Comparison of ENCODE assay signal across 16 mouse cellular contexts in the genomic region with DNA sequence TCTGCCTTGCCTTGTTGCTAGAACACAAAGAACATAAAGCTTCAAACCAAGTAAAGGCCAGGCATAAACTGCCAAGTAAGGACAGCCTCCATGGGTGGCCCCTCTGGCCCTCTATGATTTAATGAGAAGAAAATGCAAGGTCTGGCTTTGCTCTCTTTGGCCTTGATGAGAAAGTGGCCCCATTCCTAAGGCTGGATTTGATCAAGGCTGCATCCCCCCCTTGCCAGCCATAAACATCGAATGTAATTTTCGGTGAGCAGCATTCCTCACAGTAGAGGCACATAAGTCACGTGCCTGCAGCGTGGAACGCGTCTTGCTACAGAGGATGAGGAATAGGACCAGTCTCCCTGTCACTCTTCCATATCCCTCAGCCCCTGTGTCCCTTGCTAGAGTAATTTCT.
DNase-seq lines count a peak whose midpoint lies in the region; ATAC-seq lines count a peak whose summit lies in the region.
"Had no signal": no experiment of that assay in that cellular context is flagged by ENCODE, and none has a peak within 500 bp of the region (broad histone marks: within the 10 kb centered on the region; RNA-seq: fewer than 3 reads in every experiment).

No protein-coding gene starts in this region.

- no peaks in the 10 kb centered on the region for H3K9me3 ChIP-seq in megakaryocyte, embryonic 14.5 days
- H3K9me3 ChIP-seq in intestine, embryonic 16.5 days (ENCODE audit: control insufficient read depth, low read length) = no peaks in the 10 kb centered on the region
- H3K9me3 ChIP-seq in stomach, embryonic 16.5 days (replicated peaks; ENCODE audit: control insufficient read depth, low read length) = no peaks in the 10 kb centered on the region
- H3K9me3 ChIP-seq: heart, embryonic 13.5 days; hindbrain, embryonic 15.5 days had no signal

- no peaks in the 10 kb centered on the region for H3K36me3 ChIP-seq in megakaryocyte, embryonic 14.5 days (replicated peaks; ENCODE audit: low read length)
- no peaks in the 10 kb centered on the region for H3K36me3 ChIP-seq in intestine, embryonic 16.5 days (ENCODE audit: control insufficient read depth, insufficient read depth, low read length)
- H3K36me3 ChIP-seq in stomach, embryonic 16.5 days (ENCODE audit: control insufficient read depth, insufficient read depth, low read length) = no peaks in the 10 kb centered on the region
- H3K36me3 ChIP-seq: heart, embryonic 13.5 days; hindbrain, embryonic 15.5 days had no signal

- WGBS in intestine, embryonic 16.5 days = 55% methylated on average over 6 of the region's 6 CpGs
- whole genome bisulfite sequencing in stomach, embryonic 16.5 days = 51% methylated on average over 6 of the region's 6 CpGs

- H3K27ac ChIP-seq in intestine, embryonic 16.5 days (ENCODE audit: low read length) = no peak overlapping the region; the same call in 1 of the 2 replicates
- H3K27ac ChIP-seq in stomach, embryonic 16.5 days (ENCODE audit: low read length) = no peak overlapping the region
- H3K27ac ChIP-seq: heart, embryonic 13.5 days; liver, embryonic 14.5 days had no signal

- no peaks in the 10 kb centered on the region for H3K4me1 ChIP-seq in megakaryocyte, embryonic 14.5 days
- H3K4me1 ChIP-seq in intestine, embryonic 16.5 days (ENCODE audit: control insufficient read depth, insufficient read depth, low read length) = 0 out of 2 replicates have a peak, but pooled peaks cover 6% of the 10 kb centered on the region
- 0 out of 2 replicates have a peak, but pooled peaks cover 2% of the 10 kb centered on the region for H3K4me1 ChIP-seq in stomach, embryonic 16.5 days (ENCODE audit: control insufficient read depth, insufficient read depth, low read length)

- H3K4me3 ChIP-seq in megakaryocyte, embryonic 14.5 days (replicated peaks) = peak overlapping the region; percentile 64
- no peak overlapping the region for H3K4me3 ChIP-seq in intestine, embryonic 16.5 days (ENCODE audit: low read length)
- no peak overlapping the region for H3K4me3 ChIP-seq in stomach, embryonic 16.5 days (replicated peaks; ENCODE audit: low read length)
- H3K4me3 ChIP-seq: heart, embryonic 13.5 days; hindbrain, embryonic 15.5 days had no signal

- no peak overlapping the region for H3K4me2 ChIP-seq in intestine, embryonic 16.5 days (ENCODE audit: low read depth, low read length)
- no peak overlapping the region for H3K4me2 ChIP-seq in stomach, embryonic 16.5 days (ENCODE audit: low read depth, low read length)
- H3K4me2 ChIP-seq: heart, embryonic 13.5 days; hindbrain, embryonic 15.5 days had no signal

- H3K9ac ChIP-seq in intestine, embryonic 16.5 days (ENCODE audit: low read depth, low read length) = no peak overlapping the region
- H3K9ac ChIP-seq in stomach, embryonic 16.5 days (ENCODE audit: low read length) = no peak overlapping the region
- H3K9ac ChIP-seq: heart, embryonic 13.5 days; hindbrain, embryonic 15.5 days; liver, embryonic 14.5 days had no signal

- ATAC-seq in megakaryocyte, adult 5-6 weeks (ENCODE audit: poor library complexity, severe bottlenecking) = no peak
- peak; percentile 76 for ATAC-seq in intestine, embryonic 16.5 days
- peak; percentile 79 for ATAC-seq in stomach, embryonic 16.5 days (ENCODE audit: insufficient read depth, low FRiP score)
- ATAC-seq: forebrain, embryonic 14.5 days had no signal

- peak; percentile 22 to 61 for DNase-seq in adrenal gland, adult (ENCODE audit: inconsistent age in 2 of 2, low spot score in 1 of 2)
- DNase-seq in adrenal gland, postnatal 4 days (ENCODE audit: low spot score in 2 of 2) = no peak
- no peak for DNase-seq in right cerebral cortex, adult 2 months (ENCODE audit: low spot score in 2 of 2)
- DNase-seq in ovary, postnatal 14 days (ENCODE audit: low spot score) = no peak
- DNase-seq: cerebellum, adult 11-12 months; gastrocnemius, postnatal 14 days; lung, postnatal 4 days; thymus, adult 2 months had no signal

- H3K27me3 ChIP-seq in megakaryocyte, embryonic 14.5 days (replicated peaks) = no peaks in the 10 kb centered on the region
- no peaks in the 10 kb centered on the region for H3K27me3 ChIP-seq in intestine, embryonic 16.5 days (replicated peaks; ENCODE audit: control insufficient read depth, insufficient read depth, low read length)
- H3K27me3 ChIP-seq in stomach, embryonic 16.5 days (ENCODE audit: control insufficient read depth, insufficient read depth, low read length) = no peaks in the 10 kb centered on the region
- H3K27me3 ChIP-seq: heart, embryonic 13.5 days; hindbrain, embryonic 15.5 days had no signal

Comparison
In these comparisons a context has a peak if more than half of its experiments do, and no peak if none do; other contexts are left out.
1. DNase-seq: peak in adrenal gland, adult (2 of 2); none in adrenal gland, postnatal 4 days (0 of 2), right cerebral cortex, adult 2 months (0 of 2) and ovary, postnatal 14 days (single experiment).